Mouse (Mus musculus) small intestine, adult 2 months (tissue): ENCODE measurements around the gene Ptpn14. TPM values are rescaled to one million over a fixed set of nuclear protein-coding genes. Genes with fewer than 3 reads are reported as not detected.

ENCODE experiments used
- H3K27ac ChIP-seq: fragments of 200-500 bp; 2 replicates; pipeline ENCODE4 v1.5.1; 2012; ENCODE audit warnings: low read depth, low read length, control low read depth, inconsistent platforms; ENCODE audit not compliant: insufficient read depth
- H3K27me3 ChIP-seq: fragments of 200-500 bp; 2 replicates; pipeline ENCODE4 v1.6.1; 2012; ENCODE audit warnings: mild to moderate bottlenecking, moderate library complexity, low read length, inconsistent platforms; ENCODE audit not compliant: control insufficient read depth, insufficient read depth
- H3K36me3 ChIP-seq: fragments of 200-500 bp; 2 replicates; pipeline ENCODE4 v1.6.1; 2012; ENCODE audit warnings: mild to moderate bottlenecking, low read length, control low read depth, inconsistent platforms; ENCODE audit not compliant: control insufficient read depth, insufficient read depth
- H3K4me1 ChIP-seq: fragments of 200-500 bp; 2 replicates; pipeline ENCODE4 v1.6.1; 2012; ENCODE audit warnings: low read length, inconsistent platforms, mixed read lengths; ENCODE audit not compliant: control insufficient read depth, insufficient read depth, insufficient read length
- H3K4me3 ChIP-seq: fragments of 200-500 bp; 2 replicates; pipeline ENCODE4 v1.5.1; 2012; ENCODE audit warnings: low read depth, mild to moderate bottlenecking, control low read depth, inconsistent platforms, low read length, moderate library complexity
- CTCF ChIP-seq: fragments of 200-500 bp; IDR thresholded peaks from 2 replicates; pipeline ENCODE4 v1.5.1; 2012; ENCODE audit warnings: low read depth, mild to moderate bottlenecking, control low read depth, inconsistent platforms, low read length, moderate library complexity, mixed read lengths; ENCODE audit not compliant: insufficient replicate concordance, insufficient read length; ENCODE audit errors: extremely low read depth
- POLR2A ChIP-seq: fragments of 200-500 bp; IDR thresholded peaks from 2 replicates; pipeline ENCODE4 v1.6.1; 2012; ENCODE audit warnings: low read depth, mild to moderate bottlenecking, control low read depth, inconsistent platforms, low read length, moderate library complexity
- WGBS: fragments of 180-500 bp; shearing (Covaris S2); methylation state at CpG from one replicate; pipeline ENCODE4 v1.1.7; 2018; 5-methylcytosine and 5-hydroxymethylcytosine counted together
- polyA plus RNA-seq: library from polyadenylated mRNA; depleted of rRNA; stranded (reverse); fragments of >200 nt; gene quantifications from 2 replicates; pipeline ENCODE4 v1.2.3, GENCODE M21; 2012

The Ptpn14 gene
- polyA plus RNA-seq, 1 experiment, result 2.5 TPM

DNA sequence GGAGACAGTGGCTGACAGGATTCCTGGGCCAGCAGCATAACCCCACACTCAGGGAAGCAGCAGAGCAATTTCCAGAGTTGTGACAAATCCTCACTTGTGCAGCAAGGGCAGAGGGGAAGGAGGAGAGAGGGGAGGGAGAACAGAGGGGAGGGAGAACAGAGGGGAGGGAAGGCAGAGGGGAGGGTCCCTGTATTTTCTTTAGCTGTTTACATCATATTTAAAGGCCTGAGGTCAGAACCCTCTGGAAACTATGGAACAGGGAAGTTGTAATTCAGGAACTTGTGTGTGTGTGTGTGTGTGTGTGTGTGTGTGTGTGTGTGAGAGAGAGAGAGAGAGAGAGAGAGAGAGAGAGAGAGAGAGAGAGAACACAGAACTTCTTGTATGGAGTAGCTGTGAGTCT lies 21.1 kb upstream of the Ptpn14 start:
- Histone ChIP-seq H3K27ac (no peak overlapping the region), H3K4me1 (no peaks in the 10 kb centered on the region), H3K36me3 (no peaks in the 10 kb centered on the region), H3K27me3 (no peaks in the 10 kb centered on the region), H3K4me3 (no peak overlapping the region)
- TF ChIP-seq CTCF (no peak), POLR2A (no peak)

GRCm38 (mm10) chr1:189707419-189707818 lies 20.6 kb upstream of the Ptpn14 start:
- Histone ChIP-seq H3K27me3 (no peaks in the 10 kb centered on the region), H3K4me1 (no peaks in the 10 kb centered on the region), H3K4me3 (no peak overlapping the region), H3K27ac (no peak overlapping the region), H3K36me3 (no peaks in the 10 kb centered on the region)
- 36% methylated on average over 5 of the region's 5 CpGs for WGBS
- TF ChIP-seq POLR2A (no peak), CTCF (no peak)

- TF ChIP-seq POLR2A, result no peak
- TF ChIP-seq CTCF, result no peak
- Histone ChIP-seq H3K27ac (no peak overlapping the region), H3K36me3 (no peaks in the 10 kb centered on the region), H3K4me1 (no peaks in the 10 kb centered on the region), H3K4me3 (no peak overlapping the region), H3K27me3 (no peaks in the 10 kb centered on the region)
- 82% methylated on average over 8 of the region's 8 CpGs for WGBS
These were observed 19.1 kb upstream of the Ptpn14 start for GRCm38 (mm10) chr1:189709001-189709400.

- H3K4me1 ChIP-seq, result no peaks in the 10 kb centered on the region
- H3K36me3 ChIP-seq, result no peaks in the 10 kb centered on the region
- no peak overlapping the region for H3K4me3 ChIP-seq
- no peak overlapping the region for H3K27ac ChIP-seq
- no peaks in the 10 kb centered on the region for H3K27me3 ChIP-seq
- 64% methylated on average over 19 of the region's 19 CpGs for WGBS
- TF ChIP-seq CTCF, result no peak
- no peak for TF ChIP-seq POLR2A
These were observed 11.9 kb upstream of the Ptpn14 start for GRCm38 (mm10) chr1:189715915-189716797.

DNA sequence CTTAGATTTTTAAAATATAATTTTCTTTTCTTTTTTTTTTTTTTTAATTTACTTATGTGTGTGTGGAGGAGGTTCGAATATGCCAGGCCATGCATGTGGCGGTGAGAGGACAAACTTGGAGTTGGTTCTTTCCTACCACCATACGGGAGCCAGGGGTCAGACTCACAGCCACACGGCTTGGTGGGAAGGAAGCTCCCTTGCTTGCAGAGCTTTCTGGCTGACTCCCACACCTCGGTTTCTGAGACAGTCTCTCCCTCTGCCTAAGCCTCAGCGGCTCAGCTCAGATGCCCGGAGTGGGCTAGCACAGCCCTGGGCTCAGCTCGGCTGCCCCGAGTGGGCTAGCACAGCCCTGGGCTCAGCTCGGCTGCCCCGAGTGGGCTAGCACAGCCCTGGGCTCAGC lies 10.5 kb upstream of the Ptpn14 start:
- no peaks in the 10 kb centered on the region for H3K36me3 ChIP-seq
- no peaks in the 10 kb centered on the region for H3K4me1 ChIP-seq
- H3K27me3 ChIP-seq, result no peaks in the 10 kb centered on the region
- no peak overlapping the region for H3K4me3 ChIP-seq
- WGBS, result 90% methylated on average over 11 of the region's 11 CpGs
- no peak overlapping the region for H3K27ac ChIP-seq
- no peak for TF ChIP-seq POLR2A
- TF ChIP-seq CTCF, result no peak

- H3K4me1 ChIP-seq, result no peaks in the 10 kb centered on the region
- H3K36me3 ChIP-seq, result no peaks in the 10 kb centered on the region
- no peak for TF ChIP-seq POLR2A
- H3K27me3 ChIP-seq, result no peaks in the 10 kb centered on the region
- 59% methylated on average over 5 of the region's 5 CpGs for WGBS
- no peak overlapping the region for H3K27ac ChIP-seq
- no peak overlapping the region for H3K4me3 ChIP-seq
These were observed 9.5 kb upstream of the Ptpn14 start for GRCm38 (mm10) chr1:189718600-189718999.

DNA sequence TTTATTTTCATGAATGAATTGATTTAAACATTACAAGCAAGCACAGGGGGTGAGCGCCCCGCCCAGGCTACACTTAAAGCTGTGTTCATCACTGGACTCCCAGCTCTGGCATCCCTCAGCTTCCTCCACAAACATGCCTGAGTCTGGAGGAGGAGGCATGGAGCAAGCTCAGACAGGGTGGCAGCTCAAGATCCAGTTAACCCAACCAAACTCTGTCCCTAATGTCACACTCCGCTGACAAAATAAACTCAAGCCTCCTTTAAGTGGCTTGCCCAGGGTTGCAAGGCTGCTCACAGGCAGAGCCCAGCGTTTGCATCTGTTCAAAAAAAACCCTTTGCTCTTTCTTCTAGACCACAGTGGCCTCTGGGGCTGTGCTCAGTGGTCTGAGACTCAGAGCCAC lies 1.9 kb upstream of the Ptpn14 start:
- Histone ChIP-seq H3K4me1 (no peaks in the 10 kb centered on the region), H3K4me3 (no peak overlapping the region), H3K36me3 (no peaks in the 10 kb centered on the region), H3K27me3 (peaks cover 7% of the 10 kb centered on the region), H3K27ac (no peak overlapping the region)
- TF ChIP-seq CTCF, result no peak
- no peak for TF ChIP-seq POLR2A
- 80% methylated on average over 4 of the region's 4 CpGs for WGBS
